Mouse (Mus musculus) erythroblast, embryonic 14.5 days (primary cell): Measurements from ENCODE around the gene Unc93a.
"Not testable (repeated sequence)": the region's sequence is repeated elsewhere in the genome, so short reads cannot be mapped to it uniquely, and the experiment has no call there.

ENCODE experiments used
- GATA1 ChIP-seq: IDR thresholded peaks from 2 replicates; pipeline ENCODE4 v1.6.1; 2012; ENCODE audit warnings: low read length, inconsistent platforms, mixed read lengths
- TAL1 ChIP-seq: IDR thresholded peaks from 3 replicates; pipeline ENCODE4 v1.6.1; 2012; ENCODE audit warnings: low read length, inconsistent platforms, mixed read lengths

DNA sequence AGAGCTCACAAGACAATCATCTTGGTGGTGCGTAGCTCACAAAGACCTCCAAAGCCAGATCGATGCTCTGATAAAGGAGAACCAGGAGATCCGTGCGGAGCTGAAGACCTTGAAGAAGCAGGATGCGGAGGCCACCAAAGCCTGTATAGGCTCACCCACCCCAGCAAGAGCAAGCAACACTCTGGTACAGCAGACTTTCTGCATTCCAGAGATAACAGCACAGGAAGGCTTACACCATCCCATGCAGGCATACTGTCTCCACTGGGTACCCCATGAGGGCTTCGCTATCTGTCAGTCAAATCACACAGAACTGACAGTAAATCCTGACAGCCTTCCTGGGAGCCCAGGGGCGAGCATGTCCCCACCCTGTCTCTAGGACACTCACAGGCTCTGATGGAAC lies 68.7 kb downstream of the Unc93a start:
- TF ChIP-seq TAL1, GATA1: not testable (repeated sequence)
